Mouse (Mus musculus): ENCODE measurements around the gene Vmn1r219.

DNA sequence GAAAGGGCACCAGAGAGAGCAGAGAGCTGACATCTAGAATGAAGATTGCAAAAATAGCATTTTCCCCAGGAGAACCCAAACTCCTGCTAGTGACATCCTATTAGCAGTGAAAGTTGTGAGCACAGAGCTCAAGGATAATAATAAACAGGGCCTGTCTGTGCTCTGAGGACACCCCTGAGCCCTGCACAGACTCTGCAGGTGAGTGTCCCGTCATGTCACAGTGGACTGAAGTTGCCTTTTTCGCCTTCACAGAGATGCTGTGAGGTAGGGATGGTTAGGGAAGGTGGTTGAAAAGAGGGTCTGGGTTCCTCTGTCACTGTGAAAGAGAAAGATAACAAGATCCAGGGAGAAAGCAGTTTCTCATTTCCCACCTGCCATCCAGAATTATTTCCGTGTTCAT lies 26.0 kb upstream of the Vmn1r219 start, which contains the start of gene Vmn1r218:
- TF ChIP-seq CTCF (IDR thresholded peaks at IDR 0.05; ENCODE audit: extremely low read depth, insufficient read depth, low read length) (no peak), POLR2A (IDR thresholded peaks at IDR 0.05; ENCODE audit: extremely low read depth, insufficient read depth, low read length) (no peak)

Measured in cortical plate, adult 2 months (tissue).